Mouse (Mus musculus) heart, embryonic 16.5 days (tissue): ENCODE measurements around the gene Olfr145. TPM values are rescaled to one million over a fixed set of nuclear protein-coding genes. Genes with fewer than 3 reads are reported as not detected.

Experiments
- polyA plus RNA-seq: library from polyadenylated mRNA; unstranded; fragments of >200 nt; fragmentation: Nextera tagmentation; extraction: Ambion mirVana; gene quantifications from 2 replicates; pipeline ENCODE4 v1.2.1, GENCODE M21; 2015

Olfr145 gene
- polyA plus RNA-seq, 1 experiment from 2014 or later = not detected

Other genes with a start within 250 kb of the Olfr145 start
- 95.3 and 105 TPM in 2 replicates for gene Tbrg1, start 239.4 kb upstream of the Olfr145 start, polyA plus RNA-seq
- 0.05 TPM in 1 of 2 replicates, not detected in the other for gene Panx3, start 227.5 kb upstream of the Olfr145 start, polyA plus RNA-seq
- gene Olfr160, start 180.5 kb upstream of the Olfr145 start, polyA plus RNA-seq = not detected in 2 replicates
- not detected in 2 replicates for gene Olfr874, start 151.6 kb upstream of the Olfr145 start, polyA plus RNA-seq
- gene Olfr875, start 124.9 kb upstream of the Olfr145 start, polyA plus RNA-seq = not detected in 2 replicates
- gene Olfr876, start 93.7 kb upstream of the Olfr145 start, polyA plus RNA-seq = not detected in 2 replicates
- not detected in 2 replicates for gene Olfr877, start 42.5 kb upstream of the Olfr145 start, polyA plus RNA-seq
- not detected in 2 replicates for gene Olfr878, start 21.1 kb downstream of the Olfr145 start, polyA plus RNA-seq
- gene Olfr881, start 95.1 kb downstream of the Olfr145 start, polyA plus RNA-seq = not detected in 2 replicates
- gene Olfr883, start 129.1 kb downstream of the Olfr145 start, polyA plus RNA-seq = not detected in 2 replicates
- gene Olfr884, start 149.8 kb downstream of the Olfr145 start, polyA plus RNA-seq = not detected in 2 replicates
- gene Olfr885, start 164.6 kb downstream of the Olfr145 start, polyA plus RNA-seq = not detected in 2 replicates
- not detected in 2 replicates for gene Olfr887, start 187.3 kb downstream of the Olfr145 start, polyA plus RNA-seq
- not detected in 2 replicates for gene Olfr888, start 211.4 kb downstream of the Olfr145 start, polyA plus RNA-seq
- gene Olfr889, start 218.5 kb downstream of the Olfr145 start, polyA plus RNA-seq = 0.02 and 0.04 TPM in 2 replicates
- not detected in 2 replicates for gene Olfr890, start 245.8 kb downstream of the Olfr145 start, polyA plus RNA-seq